Mouse (Mus musculus): ENCODE measurements at regions not wholly inside any gene's neighbourhood (a gene's known extent, or its start where the extent isn't known, plus 50 kb on each side); places are given as distances from the start of the nearest gene placed in this dataset.

DNA sequence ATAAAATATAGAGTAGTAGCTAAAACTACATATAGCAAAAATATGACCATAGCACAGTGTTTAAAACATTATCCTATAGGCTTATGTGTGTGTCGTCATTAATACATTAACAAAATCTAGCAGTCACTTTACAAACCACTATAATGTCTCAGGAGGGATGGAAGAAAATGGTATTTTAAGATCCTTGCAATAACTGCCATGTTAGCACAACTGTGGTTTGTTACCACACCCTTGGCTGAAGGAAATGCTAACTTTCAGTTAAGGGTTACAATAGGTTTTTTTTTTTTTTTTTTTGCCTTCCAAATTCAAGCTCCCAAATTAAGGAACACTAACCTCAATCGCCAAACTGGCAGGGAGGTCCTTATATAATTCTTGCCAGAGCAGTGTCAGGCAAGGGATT is 322.0 kb upstream of the Jarid2 start:
- no peak for TF ChIP-seq CTCF (IDR thresholded peaks at IDR 0.05; ENCODE audit: borderline replicate concordance, extremely low read depth, insufficient read depth, insufficient read length)
- no peak for TF ChIP-seq POLR2A (IDR thresholded peaks at IDR 0.05; ENCODE audit: borderline replicate concordance, extremely low read depth, insufficient read depth, insufficient read length, poor library complexity, severe bottlenecking)

Measured in brain, embryonic 14.5 days (tissue).